Mouse (Mus musculus) bone marrow macrophage, adult 2 months (primary cell): ENCODE data around the gene Swsap1. TPM values are rescaled to one million over a fixed set of nuclear protein-coding genes. Genes with fewer than 3 reads are reported as not detected.

Experiments used
- H3K27ac ChIP-seq: 2 replicates; pipeline ENCODE4 v1.5.1; 2012; ENCODE audit warnings: low read depth, low read length; ENCODE audit not compliant: insufficient read depth
- H3K4me1 ChIP-seq: 2 replicates; pipeline ENCODE4 v1.6.1; 2012; ENCODE audit warnings: low read length; ENCODE audit not compliant: control insufficient read depth, insufficient read depth
- H3K4me3 ChIP-seq: 2 replicates; pipeline ENCODE4 v1.5.1; 2012; ENCODE audit warnings: mild to moderate bottlenecking, low read length, moderate library complexity; ENCODE audit not compliant: insufficient read depth
- CTCF ChIP-seq: IDR thresholded peaks from 2 replicates; pipeline ENCODE4 v1.5.1; 2012; ENCODE audit warnings: low read depth, mild to moderate bottlenecking, low read length, moderate library complexity
- POLR2A ChIP-seq: IDR thresholded peaks from 2 replicates; pipeline ENCODE4 v1.6.1; 2012; ENCODE audit warnings: mild to moderate bottlenecking, low read depth, low read length, borderline replicate concordance
- polyA plus RNA-seq: library from polyadenylated mRNA; stranded (reverse); fragments of >200 nt; gene quantifications from 2 replicates; pipeline ENCODE4 v1.2.4, GENCODE M21; 2012; ENCODE audit not compliant: missing spikeins, insufficient read depth, insufficient read length

Swsap1 gene
- polyA plus RNA-seq, 1 experiment, result 4.2 TPM

DNA sequence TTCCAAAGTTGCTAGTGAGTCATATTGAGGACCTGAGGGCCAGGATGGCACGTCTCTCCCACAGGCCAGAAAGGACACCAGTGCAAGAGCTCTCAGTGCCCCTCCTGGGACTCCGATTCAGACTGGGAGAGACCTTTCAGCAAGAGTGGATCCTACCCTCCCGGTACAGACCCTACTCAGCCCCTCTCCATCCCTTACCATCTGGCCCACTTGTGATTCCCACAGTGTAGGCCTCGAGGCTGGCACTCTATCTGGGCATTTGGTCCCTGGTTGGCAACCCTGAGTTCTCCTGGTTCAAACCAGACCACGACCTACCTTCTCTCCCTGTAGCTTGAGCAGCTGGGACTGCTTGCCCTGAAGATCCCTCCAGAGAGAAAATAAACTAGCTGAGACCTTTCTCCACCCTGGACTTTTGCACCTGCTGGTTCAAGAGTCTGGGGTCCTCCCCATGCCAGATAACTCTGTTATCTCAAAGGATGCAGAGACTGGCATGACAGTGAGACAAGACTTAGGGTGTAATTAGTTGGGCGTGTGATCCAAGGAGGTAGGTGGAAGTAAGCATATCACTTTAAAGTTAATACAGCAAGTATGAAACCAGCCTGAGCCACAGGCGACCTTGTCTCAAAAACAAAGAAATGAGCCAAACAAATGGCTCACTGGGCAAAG lies 20.0 kb upstream of the Swsap1 start:
- Histone ChIP-seq H3K4me3 (no peak overlapping the region), H3K27ac (no peak overlapping the region), H3K4me1 (0 out of 2 replicates have a peak, but pooled peaks cover 3% of the 10 kb centered on the region)
- TF ChIP-seq POLR2A (no peak), CTCF (no peak)

DNA sequence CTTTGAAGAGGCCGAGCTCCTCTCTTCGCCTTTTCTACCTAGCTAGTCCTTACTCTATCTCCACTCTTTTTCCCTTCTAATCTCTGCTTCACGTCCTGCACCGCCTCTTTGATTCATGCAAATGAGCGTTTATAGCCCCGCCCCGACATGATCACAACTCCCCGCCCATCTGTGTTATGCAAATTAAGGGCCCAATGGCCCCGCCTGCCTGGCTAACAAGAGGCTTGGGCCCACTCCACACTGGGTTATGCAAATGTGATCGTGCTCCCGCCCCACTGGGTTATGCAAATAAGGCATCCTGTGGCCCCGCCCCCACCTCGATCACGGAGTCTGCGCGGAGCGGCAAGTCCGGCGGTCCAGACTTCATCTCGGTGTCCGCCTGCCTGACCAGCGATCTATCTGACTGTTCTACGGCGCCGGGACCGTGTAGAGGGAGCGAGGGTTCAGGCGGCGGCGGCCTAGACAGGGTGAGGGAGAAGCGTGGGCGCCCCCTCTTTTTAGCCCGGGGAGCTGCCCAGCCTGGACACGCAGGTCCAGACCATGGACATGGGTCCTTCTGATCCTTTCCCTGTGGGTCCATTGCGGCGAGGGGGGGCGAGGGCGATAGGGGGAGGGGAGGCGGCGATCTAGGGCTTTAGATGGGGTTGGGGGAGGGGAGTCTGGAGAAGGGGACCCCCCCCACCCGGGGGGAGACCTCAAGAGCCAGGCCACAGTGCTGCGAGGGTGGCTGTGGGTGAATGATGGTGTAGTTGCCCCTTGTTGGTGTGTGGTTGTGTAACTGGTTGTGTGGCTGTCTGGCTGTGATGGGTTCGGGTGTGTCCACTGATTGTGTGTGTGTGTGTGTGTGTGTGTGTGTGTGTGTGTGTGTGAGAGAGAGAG lies 18.6 kb upstream of the Swsap1 start, which contains the start of gene Plppr2:
Gene Plppr2, plus strand, starts transcription at position 342 of the 879 bp plus-strand sequence.
- Histone ChIP-seq H3K4me3 (peak within 1 kb of the TSS; percentile 64), H3K4me1 (0 out of 2 replicates have a peak, but pooled peaks cover 3% of the 10 kb centered on the region), H3K27ac (no peak within 1 kb of the TSS)
- no peak for TF ChIP-seq POLR2A
- no peak for TF ChIP-seq CTCF

DNA sequence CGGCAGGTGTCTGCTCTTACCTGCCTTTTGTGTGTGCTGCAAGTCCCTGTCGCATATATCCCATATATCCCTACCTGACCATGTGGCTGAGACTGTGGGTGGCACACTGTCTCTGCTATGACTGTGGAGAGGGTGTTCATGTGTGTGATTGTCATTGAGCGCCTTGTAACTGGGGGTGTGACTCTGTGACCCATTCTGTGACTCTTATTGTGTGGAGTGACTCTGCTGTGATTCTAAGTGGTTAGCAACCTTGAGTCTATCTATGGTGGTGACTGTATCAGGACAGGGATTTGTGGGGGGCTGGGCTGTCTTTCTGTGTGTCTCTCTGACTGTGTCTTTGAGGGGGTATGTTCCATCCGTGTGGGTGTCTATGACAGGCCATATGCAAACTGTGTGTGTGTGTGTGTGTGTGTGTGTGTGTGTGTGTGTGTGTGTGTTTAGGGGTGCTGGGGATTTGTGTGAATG lies 17.8 kb upstream of the Swsap1 start:
- H3K27ac ChIP-seq, result no peak overlapping the region
- 0 out of 2 replicates have a peak, but pooled peaks cover 3% of the 10 kb centered on the region for H3K4me1 ChIP-seq
- H3K4me3 ChIP-seq, result no peak overlapping the region
- TF ChIP-seq CTCF (no peak), POLR2A (no peak)

DNA sequence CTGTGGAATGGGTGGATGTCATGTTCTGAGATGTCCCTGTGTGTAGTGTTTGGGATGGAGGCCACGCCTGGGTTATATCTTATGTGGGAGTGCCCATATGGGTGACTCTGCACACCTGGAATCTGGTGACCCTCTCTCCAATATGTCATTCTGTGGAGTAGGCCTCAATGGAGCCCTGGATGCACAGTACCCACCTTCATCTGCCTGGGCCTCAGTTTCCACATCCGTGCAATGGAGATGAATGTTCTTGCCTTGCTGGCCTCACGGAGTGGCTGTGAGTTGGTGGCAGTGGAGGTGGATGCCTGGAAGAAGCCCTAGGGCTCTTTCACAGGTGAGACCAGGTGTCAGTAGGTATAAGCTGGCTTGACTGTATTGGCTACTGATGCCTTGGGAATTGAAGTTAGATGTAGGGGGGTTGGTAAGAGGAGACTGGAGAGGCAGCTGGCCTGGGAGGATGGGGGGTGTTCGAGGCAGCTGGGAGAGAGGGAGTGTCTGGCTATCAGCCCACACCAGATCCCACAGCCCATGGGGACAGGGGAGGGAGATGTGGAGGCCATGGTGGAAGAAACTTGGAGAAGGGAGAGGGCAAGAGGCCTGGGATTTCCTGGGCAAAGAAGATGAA lies 17.2 kb upstream of the Swsap1 start:
- Histone ChIP-seq H3K27ac (no peak overlapping the region), H3K4me3 (no peak overlapping the region), H3K4me1 (0 out of 2 replicates have a peak, but pooled peaks cover 3% of the 10 kb centered on the region)
- TF ChIP-seq POLR2A (no peak), CTCF (no peak)

DNA sequence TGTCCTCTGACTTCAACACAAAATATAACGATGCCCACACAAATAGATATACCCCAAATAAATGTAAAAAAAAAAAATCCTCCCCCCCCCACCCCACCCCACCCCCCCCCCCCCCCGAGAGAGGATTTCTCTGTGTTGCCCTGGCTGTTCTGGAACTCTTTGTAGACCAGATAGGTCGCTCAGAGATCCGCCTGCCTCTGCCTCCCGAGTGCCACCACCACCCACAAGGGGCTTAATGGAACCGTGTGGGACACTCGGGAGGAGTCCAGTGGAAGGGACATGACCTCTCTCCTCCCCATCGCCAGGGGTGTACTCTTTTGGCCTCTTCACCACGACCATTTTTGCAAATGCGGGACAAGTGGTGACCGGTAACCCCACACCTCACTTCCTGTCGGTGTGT lies 12.5 kb upstream of the Swsap1 start:
- TF ChIP-seq CTCF, result no peak
- no peak for TF ChIP-seq POLR2A
- Histone ChIP-seq H3K4me1 (no peaks in the 10 kb centered on the region), H3K4me3 (no peak overlapping the region), H3K27ac (no peak overlapping the region)

DNA sequence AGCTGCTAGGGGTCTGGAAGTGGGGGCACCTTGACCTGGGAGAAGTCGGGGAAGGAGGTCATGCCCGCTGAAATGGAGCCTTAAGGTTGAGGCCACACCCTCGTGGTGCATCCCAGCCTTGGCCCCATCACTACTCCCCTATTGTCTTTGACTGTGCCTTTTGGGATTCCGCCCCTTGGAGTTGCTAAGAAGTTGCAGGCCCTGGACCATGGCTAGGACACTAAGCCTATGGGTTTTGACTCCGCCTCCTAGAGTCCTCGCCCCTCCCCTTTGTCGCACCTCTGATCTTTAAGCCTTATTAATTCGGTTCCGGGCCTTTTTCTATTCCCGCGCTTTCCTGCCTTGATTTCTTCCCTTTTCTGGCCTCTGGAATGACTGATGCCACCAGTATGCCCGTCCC lies 11.9 kb upstream of the Swsap1 start:
- no peaks in the 10 kb centered on the region for H3K4me1 ChIP-seq
- TF ChIP-seq POLR2A, result no peak
- TF ChIP-seq CTCF, result no peak
- H3K4me3 ChIP-seq, result no peak overlapping the region

DNA sequence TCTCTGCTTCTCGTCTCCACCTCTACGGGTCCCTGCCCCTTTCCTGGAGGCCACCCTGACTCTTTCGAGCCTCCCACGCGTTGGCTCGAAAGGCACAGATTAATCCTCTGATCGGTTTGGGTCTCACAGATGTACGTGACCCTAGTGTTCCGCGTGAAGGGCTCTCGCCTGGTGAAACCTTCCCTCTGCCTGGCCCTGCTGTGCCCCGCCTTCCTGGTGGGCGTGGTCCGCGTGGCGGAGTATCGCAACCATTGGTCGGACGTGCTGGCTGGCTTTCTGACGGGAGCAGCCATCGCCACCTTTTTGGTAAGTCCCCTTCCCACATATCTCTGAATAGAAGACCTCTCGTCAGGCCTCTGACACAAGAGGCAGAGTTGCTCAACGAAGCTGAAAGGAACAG lies 11.3 kb upstream of the Swsap1 start:
- no peaks in the 10 kb centered on the region for H3K4me1 ChIP-seq
- no peak overlapping the region for H3K27ac ChIP-seq
- no peak overlapping the region for H3K4me3 ChIP-seq
- TF ChIP-seq POLR2A (no peak), CTCF (no peak)

More for the DNA sequence above, 11.9 kb upstream of the Swsap1 start:
- H3K27ac ChIP-seq, result no peak overlapping the region

DNA sequence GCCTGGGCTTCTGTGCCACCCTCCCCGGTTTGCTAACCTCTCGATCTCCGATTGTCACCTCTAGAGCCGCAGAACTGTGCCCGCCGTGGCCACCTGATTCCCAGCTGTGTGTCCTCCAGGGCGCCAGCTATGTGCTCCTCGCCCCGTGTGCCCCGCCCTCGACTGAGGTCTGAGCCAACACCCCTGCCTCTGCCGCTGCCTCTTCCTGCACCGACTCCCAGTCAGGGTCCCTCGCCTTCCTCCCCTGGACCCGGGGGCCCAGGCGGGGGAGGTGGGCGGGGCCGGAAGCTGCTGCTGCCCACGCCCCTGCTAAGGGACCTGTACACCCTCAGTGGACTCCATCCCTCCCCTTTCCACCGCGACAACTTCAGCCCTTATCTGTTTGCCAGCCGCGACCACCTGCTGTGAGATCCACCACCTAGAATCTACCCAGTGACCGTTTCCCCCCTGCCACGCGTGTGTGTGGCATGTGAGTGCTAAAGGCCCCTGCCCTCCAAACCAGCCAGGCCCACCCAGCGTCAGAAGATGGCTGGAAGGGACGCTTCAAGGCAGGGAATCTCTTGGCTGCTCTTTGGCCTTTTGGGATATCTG lies 7.9 kb upstream of the Swsap1 start:
- Histone ChIP-seq H3K27ac (no peak overlapping the region), H3K4me3 (no peak overlapping the region), H3K4me1 (no peaks in the 10 kb centered on the region)
- TF ChIP-seq CTCF (no peak), POLR2A (no peak)

DNA sequence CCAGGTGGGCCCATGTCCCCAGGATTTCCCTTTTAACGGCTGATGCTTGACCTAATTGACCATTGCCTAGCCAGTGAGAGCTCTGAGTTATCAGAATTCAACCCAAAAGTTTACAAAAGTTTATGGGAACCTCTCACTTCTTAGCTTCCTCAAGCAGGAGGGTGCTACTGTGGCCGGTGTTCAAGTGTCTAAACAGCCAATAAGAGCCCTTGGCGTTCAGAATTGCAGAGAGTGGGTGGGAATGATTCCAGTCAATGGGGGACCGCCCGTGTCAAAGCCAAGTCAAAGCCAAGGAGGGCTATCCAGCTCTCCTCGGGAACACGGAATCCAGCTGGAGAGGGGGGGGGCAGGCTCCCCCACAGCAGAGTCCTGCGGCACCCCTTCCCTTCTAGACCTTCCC lies 7.4 kb upstream of the Swsap1 start:
- H3K4me1 ChIP-seq, result no peaks in the 10 kb centered on the region
- no peak for TF ChIP-seq CTCF
- no peak for TF ChIP-seq POLR2A
- no peak overlapping the region for H3K27ac ChIP-seq
- H3K4me3 ChIP-seq, result no peak overlapping the region

DNA sequence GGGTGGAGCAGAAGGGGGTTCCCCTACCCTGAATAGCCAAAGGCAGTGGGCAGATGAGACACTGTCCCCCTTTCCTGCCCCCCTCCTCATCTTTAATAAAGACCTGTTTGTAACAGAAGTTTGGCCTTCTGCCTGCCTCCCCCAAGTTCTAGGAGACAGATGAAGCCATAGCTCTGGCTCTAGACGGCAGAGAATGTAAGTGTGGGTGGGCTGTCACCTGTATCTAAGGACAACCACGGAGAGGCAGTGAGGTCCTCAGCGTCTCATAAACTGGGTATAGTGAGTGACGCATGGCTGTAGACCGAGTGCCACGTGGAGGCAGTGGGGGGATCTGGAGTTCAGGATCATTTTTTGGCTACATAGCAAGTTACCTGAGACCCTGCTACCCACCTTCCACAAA lies 6.8 kb upstream of the Swsap1 start:
- Histone ChIP-seq H3K4me3 (no peak overlapping the region), H3K27ac (no peak overlapping the region), H3K4me1 (no peaks in the 10 kb centered on the region)
- no peak for TF ChIP-seq CTCF
- no peak for TF ChIP-seq POLR2A
